Mouse (Mus musculus): ENCODE results near the gene Clec16a.

- TF ChIP-seq POLR2A (IDR thresholded peaks at IDR 0.05; ENCODE audit: borderline replicate concordance, control insufficient read depth, low read depth, low read length) (no peak), CTCF (IDR thresholded peaks at IDR 0.05; ENCODE audit: control insufficient read depth, insufficient read depth, low read length) (no peak)
Measured at GRCm38 (mm10) chr16:10702399-10702798, 157.3 kb downstream of the Clec16a start.
